Mouse (Mus musculus): ENCODE measurements around the gene Kazald1.
A peak's percentile ranks its signal among the peaks of the same experiment; 100 is the strongest.
"Not testable (repeated sequence)": the region's sequence is repeated elsewhere in the genome, so short reads cannot be mapped to it uniquely, and the experiment has no call there.

The Kazald1 gene

DNA sequence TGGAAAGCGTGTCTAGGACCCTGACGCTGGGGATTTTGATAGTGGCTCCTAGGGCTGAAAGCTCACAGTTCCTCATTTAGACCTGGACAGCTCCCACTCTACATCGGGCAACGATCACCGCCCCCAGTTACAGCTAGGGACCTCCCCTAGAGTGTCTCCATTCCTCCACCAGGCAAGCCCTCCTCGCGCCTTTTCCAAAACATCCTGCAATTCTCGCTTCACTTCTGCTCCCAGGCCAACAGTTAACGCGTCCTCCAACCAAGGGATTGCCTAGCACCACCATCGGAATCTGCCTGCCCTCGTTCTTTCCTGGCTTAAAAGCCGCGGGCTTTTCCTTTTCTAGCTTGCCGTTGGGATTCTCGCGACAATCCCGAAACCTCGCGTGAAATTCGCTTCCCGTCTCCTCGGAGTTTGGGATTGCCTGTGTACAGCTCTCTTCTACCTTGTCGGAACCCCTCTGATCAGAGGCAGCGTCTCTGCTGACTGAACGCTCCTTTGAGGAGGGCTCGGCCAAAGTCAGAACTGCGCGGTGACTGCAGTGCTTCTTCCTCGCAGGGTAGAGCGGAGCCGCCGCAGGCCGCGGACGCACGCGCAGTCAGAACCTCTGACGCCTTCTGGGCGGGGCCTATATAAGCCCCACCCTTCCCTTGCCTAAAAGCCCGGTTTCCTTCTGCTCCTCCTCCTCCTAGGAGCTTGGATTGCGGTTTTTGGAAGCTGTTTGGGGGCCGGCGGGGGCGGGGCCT, at the start of gene Kazald1:
Gene Kazald1, plus strand, starts transcription at position 662 of the 743 bp plus-strand sequence.
- DNase-seq (ENCODE audit: low spot score in 2 of 2) = peak; percentile 93 to 95

DNA sequence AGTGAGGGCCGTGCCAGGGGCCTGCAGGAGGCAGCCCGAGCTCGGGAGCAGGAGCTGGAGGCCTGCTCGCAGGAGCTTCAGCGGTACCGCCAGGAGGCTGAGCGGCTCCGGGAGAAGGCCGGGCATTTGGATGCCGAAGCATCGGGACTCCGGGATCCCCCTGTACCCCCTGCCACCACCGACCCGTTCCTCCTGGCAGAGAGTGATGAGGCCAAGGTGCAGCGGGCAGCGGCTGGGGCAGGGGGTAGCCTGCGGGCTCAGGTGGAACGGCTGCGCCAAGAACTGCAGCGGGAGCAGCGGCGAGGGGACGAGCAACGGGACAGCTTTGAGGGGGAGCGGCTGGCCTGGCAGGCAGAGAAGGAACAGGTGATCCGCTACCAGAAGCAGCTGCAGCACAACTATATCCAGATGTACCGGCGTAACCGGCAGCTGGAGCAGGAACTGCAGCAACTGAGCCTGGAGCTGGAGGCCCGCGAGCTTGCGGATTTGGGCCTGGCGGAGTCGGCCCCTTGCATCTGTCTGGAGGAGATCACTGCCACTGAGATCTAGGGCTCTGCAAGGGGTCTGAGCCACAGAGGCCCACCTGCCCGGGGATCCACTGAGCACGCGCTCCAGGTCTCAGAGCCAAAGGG, 49.0 kb upstream of the Kazald1 start:
- no peak for DNase-seq (ENCODE audit: low spot score in 2 of 2)

DNA sequence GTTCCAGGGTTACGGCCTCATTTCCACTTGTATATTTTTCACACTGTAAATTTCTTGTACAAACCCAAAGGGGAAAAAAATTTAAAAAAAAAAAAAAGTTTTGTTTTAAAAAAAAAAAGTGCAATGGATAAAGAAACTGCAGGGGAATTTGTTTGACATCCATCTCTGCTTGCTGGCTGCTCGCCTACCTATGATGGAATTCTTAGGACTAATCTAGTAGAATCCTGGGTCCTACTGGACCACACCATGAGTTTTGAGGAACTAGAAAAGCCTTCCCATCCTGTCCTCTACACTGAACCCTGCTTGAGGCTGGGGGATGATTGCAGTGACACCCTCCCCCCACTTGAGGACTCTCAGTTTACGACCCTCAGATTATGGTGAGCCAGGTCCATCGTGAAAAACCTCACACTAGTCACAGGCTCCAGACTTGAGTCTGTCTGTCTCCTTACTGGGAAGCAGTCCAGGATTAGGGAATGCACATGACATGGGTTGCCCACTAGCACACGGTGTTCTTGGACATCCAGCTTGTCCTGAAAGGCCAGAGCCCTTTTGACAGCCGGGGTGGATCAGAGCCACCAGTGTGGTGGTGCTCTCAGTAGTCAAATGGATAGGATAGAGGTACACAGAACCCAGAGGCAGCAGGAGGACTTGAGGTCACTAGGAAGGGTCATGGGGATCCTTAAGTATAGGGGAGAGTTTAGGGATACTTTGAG, 47.9 kb upstream of the Kazald1 start:
- DNase-seq (ENCODE audit: low spot score in 2 of 2) = no peak

DNA sequence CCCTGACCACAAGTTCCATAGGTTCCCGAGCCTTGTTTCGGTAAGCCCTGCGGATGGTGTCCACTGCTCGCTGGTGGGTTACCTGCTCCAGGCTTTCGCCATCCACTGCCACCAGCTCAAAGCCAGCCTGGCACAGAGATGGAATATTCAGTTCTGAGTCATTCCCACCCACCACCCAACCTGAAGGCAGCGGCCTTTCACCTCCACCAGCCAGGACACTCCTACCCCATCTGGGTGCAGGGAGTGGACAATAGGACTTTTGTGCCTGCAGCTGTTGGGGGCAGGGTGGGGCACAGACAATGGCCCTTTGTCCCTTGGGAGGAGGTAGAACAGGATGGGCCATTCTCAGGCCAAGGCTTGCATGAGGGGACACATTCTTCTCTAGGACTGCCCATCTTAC, 47.2 kb upstream of the Kazald1 start:
- DNase-seq (ENCODE audit: low spot score in 2 of 2) = no peak

DNA sequence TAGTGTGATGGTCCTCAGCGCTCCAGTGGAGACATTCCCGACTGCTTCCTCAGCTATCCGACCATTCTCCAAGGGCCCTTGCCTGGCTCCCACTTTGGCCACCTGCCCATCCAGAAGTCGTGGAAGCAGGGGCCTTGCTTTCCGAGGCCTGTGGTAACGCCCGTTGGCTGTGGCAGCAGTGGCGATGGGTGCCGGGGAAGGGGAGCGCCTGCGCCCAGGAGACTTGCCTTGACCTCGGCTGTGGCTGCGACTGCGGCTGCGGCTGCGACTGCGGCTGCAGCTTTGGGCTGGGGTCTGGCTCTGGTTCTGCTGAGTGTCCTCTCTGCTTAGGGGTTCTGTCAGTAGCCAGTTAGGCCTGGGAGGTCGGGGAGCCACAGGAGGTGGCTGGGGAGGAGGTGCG, 46.3 kb upstream of the Kazald1 start:
- DNase-seq (ENCODE audit: low spot score in 2 of 2) = no peak

DNA sequence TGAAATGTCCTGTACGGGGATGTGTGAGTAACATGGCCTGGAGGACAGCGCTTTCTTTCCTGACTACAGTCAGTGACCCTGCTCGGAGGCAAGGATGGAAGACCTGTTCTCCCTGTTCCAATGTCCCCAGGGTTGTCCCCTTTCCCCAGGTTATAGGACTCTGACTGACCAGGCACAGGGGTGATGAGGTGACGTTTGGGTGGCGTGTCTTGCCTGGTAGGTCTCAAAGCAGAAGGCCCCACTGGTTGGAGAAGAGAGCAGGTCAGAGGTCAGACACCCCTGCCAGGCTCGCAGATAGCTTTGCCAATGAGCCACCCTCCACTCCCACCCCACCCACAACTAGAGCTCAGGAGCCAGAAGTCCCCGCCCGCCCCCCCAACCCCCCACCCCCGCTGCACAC, 45.5 kb upstream of the Kazald1 start:
- no peak for DNase-seq (ENCODE audit: low spot score in 2 of 2)

DNA sequence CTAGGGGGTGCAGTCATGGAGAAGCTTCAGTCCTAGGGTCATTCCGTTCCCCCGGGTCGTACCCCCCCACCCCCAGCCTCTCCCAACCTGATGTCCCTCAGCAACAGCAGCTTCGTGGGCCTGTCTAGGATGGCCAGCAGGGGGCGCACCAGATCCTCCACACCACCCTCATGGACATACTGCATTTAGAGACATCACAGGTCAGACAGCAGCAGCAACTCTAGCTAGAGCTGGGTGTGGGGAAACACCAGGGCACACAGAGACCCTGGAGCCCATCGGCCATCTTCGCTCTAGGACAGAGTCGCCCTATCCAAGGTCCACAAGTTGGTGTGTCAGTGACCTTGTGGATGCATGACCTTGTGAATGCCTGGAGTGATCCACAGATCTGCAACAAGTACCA, 44.9 kb upstream of the Kazald1 start:
- DNase-seq (ENCODE audit: low spot score in 2 of 2) = peak; percentile 60 to 84

DNA sequence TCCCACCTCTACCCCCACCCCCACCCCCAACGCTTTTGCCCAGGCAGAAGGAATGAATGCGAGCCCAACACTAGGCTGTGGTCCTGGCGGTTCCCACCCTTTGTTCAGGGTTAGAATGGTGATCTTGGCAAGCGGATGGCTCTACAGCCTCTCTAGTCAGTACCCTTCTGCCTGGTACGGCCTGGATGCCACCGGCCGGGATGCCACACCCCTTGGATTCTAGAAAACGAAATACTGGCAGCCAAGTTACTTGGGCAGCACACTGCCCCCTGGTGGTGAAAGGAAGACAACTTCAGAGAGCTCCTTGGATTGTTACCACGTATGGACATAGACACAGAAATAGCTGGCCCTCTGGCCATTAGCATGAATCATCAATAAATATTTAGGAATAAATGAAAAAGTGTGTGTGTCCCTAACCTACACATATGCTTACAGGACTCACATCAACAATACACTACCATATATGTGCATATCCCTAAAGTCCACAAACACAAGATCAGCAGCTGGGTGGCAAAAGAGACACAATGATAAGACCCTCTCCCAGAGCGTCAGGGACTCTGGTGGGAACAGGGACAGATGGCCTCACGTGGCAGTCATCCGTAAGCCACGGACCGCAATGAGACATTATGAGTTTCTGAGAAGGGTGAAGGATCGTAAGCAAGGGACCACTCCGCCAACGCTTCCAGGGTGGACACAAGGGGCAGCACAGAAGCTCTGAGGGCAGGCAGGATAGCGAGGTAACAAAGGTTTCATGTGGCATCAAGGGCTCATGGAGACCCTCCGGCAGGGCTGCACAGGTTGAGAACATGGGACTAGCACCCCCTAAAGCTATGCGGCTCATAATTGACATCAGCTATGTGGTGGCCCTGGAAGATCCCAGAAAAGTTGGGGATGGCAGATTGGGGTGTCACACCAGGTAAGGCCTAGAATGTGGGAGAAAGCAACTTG, 44.0 kb upstream of the Kazald1 start:
- DNase-seq (ENCODE audit: low spot score in 2 of 2) = peak; percentile 63 to 84

DNA sequence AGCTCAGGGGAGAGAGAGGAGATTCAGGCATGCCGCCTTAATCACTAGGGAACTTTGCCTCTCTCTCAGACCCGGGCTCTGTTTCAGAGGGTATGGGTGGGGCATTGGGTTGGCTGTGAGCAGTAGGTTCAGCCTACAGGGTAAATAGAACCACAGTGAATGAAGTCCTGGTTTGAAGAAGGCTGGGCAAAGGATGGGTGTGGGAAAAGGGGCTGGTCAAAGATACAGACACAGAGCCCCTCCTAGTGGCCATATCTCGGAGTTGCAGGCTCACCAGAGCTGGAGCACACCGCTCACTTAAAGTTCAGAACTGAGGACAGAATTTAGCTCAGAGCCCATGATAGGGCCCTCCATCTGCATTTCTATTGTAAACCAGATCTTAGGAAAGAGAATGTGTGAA, 43.3 kb upstream of the Kazald1 start:
- peak; percentile 49 to 75 for DNase-seq (ENCODE audit: low spot score in 2 of 2)

DNA sequence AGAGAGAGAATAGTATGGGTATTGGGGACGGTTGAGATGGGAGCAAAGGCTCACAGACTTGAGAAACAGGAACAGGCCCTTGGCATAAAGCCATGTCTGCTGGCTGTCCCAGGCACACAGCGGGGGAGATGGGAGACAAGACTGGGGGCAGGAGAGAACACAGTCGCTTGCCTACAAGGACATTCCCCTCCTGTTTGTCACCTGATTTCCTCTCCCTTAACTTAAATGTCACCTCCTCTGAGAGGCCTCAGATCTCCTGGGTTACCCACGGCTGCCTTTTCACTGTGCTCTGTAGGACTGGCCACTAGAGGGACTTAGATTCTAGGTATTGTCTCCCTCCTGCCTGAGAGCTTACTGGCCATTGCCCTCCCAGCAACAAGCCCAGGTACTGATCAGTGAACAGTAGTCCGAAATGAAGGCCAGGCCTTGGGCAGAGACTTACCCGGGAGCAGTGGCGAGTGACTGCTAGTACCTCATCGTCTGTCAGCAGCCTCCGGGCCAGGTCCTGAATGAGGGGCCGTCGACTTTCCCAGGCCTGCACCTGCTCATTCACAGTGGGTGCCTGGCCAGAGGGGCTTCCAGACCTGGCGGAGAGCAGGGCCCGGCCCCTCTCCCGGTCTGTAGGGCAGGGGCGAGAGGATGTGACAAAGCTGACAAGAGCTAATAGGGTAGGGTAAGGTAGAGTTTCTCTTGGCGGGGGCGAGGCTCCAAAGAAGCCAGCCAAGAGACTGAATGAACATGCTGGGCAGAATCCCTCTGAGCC, 42.3 kb upstream of the Kazald1 start:
- DNase-seq (ENCODE audit: low spot score in 2 of 2) = no peak

DNA sequence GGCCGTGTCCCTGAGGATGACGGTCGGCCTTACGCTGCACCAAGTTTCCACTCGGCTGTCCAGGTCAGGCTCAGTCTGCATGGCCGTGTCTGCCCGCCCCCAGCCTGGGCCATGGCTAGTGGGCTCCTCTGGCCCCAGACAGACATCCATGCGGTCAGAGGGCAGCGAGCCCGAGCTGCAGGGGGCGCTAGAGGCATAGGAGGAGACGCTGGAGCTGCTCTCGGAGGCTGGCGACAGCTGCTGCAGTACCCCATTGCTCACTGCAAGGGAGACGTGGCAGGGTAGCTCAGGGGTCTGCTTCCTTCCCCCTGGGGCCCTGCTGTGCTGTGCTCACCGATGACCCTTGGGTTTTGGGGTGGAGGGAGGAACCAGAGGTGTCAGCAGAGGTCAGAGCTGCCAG, 38.2 kb upstream of the Kazald1 start:
- DNase-seq (ENCODE audit: low spot score in 2 of 2) = peak in 1 of 2 experiments; percentile 81

DNA sequence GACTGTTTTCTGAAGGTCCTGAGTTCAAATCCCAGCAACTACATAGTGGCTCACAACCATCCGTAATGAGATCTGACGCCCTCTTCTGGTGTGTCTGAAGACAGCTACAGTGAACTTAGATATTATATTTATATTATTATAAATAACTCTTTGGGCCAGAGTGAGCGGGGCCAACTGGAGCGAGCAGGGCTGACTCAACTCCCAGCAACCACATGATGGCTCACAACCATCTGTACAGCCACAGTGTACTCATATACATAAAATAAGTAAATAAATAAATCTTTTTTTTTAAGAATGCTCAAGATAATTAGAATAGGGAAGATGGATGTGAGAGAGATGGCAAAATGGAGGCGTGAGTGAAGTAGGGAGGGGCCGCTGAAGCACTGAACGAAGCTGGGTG, 36.8 kb upstream of the Kazald1 start:
- DNase-seq (ENCODE audit: low spot score in 2 of 2) = not testable (repeated sequence)

DNA sequence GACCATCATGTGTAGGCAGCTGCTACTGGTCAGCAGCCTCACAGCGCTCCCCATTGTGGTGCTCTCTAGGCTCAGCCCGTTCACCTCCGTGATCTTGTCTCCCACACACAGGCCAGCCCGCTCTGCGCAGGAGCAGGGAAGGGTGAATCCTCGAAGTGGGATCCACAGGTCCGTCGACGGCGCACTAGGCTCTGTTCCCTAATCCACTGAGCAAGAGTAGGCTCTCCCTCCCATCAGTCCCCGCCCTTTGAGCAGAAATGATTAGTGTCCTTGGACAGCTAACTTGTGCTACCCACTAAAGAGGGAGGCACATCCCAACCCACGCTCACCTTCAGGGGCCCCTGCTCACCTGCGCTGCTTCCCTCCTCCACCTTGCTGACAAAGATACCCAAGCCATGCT, 34.8 kb upstream of the Kazald1 start:
- no peak for DNase-seq (ENCODE audit: low spot score in 2 of 2)

DNA sequence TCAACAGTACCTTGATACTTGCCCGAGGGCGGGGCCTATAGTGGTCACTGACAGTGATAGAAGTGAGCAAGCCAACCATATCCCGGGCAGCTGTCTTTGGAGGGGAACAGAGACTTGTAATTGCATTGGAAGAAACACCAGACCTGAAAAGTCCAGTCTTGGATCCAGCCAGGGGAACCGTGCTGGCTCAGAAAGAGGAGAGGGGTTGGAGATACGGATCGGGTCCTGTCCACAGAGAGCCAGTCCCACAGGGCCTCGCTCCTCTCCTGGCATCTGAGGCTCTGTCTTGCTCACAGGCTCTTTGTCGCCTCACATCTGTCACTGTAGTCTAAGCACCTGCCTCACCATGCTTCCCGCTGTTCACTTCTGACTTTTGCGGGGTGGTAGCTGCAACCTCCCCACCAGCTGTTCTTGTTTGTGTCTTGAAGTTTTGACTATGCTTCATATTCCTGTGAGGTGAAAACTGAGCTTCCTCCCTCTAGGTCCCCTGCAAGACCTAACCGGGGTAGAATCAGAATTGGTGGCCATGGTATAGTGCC, 30.6 kb upstream of the Kazald1 start:
- DNase-seq (ENCODE audit: low spot score in 2 of 2) = no peak

DNA sequence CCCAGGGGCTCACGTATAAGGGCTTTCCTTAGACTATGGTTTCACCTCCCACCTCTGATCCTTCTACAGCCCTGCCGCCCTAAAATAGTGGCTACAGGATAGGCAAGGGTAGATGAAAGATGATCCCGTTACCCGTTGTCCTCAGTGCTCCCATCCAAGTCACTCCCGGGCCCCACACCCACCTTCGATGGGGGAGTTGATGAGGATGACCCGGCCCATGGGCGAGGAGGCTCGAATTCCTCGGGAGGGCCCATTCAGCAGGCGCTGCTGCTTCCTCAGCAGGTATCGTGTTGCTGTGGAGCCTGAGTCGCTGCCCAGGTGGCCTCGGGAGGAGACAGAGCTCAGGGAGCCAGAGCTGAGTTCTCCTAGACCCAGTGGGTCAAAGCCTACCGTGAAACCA, 29.8 kb upstream of the Kazald1 start:
- no peak for DNase-seq (ENCODE audit: low spot score in 2 of 2)

DNA sequence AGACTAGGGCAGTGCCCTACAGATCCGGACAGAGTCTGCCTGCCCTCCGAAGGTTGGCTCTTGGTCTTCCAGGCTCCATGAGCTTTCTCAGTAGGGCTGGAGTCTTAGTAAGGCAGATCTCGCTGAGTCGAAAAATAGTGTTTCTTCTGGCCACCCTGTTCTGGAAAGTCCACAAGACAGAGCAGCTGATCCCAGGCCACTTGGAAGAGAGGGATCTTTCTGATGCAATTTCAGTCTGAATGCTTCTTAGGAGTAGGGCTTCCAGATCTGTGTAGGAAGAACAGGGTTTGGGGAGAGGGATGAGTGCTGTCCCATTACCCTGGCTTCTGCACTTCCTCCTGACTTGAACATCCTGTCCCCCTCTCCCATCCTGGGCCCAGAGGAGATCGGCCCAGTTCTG, 29.4 kb upstream of the Kazald1 start, which contains the start of gene Pdzd7:
Gene Pdzd7, minus strand, starts transcription at position 67 of the 400 bp plus-strand sequence.
- DNase-seq (ENCODE audit: low spot score in 2 of 2) = no peak

DNA sequence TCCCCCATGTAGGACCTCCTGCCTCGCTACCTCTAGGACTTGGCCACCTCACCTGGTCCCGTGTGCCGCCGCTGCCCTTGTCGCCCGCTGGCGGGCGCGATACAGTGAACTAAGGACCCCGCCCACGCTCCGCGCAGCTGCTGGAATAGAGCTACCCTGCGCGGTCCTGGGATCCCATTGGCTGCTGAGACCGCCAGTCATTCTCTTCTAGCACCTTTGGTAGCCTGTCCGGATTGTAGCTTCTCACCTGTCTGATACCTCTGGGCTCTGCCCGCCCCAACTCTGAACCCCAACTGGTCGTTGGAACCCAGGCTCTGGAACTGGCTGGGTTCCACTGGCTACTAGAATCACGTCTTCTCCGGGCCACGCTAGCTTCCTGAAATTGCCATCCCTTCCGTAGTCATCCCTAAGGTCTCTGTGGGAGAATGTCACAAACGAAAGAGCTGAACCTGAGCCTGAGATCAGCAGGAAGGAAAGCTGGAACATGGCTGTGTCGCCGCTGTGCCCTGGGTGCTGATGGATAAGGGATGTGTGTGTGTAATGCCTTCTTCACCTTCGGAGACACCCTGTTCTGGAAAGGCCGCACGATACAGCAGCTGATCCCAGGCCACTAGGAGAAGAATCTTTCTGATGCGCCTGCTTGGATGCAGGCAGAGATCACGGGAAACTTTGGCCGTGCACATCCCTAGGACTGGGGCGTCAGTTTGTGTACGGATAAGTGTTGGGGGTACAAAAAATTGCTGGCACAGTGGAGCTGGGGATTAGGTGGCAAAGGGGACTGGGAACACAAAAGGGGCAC, 28.3 kb upstream of the Kazald1 start:
- DNase-seq (ENCODE audit: low spot score in 2 of 2) = peak; percentile 46 to 82

DNA sequence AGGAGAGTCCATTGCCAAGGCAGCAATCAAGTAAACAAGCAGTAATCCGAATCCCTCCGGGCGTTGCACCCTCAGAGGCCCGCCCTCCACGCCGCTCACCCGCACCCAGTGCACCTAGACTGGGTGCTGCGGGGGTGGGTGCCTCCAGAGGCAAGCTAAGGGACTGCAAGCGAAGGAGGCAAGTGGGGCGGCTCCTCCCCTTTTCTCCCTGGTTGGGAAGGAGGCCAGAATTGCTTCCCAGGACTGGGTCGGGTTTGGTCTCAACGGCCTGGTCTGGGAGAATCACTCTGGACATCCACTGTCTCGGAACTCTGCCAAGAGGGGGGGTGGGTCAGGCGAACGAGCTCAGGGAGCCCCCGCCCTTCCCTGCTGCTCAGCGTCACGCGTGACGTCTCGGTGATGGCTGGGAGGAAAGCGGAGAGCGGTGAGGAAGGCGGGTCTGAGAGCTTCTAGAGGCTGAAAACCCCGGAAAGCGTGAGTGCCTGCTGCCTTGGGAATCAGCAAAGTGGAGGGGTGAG, 27.6 kb upstream of the Kazald1 start, which contains the start of gene Sfxn3:
Gene Sfxn3, plus strand, starts transcription at position 87 of the 518 bp plus-strand sequence.
- peak; percentile 83 to 89 for DNase-seq (ENCODE audit: low spot score in 2 of 2)

DNA sequence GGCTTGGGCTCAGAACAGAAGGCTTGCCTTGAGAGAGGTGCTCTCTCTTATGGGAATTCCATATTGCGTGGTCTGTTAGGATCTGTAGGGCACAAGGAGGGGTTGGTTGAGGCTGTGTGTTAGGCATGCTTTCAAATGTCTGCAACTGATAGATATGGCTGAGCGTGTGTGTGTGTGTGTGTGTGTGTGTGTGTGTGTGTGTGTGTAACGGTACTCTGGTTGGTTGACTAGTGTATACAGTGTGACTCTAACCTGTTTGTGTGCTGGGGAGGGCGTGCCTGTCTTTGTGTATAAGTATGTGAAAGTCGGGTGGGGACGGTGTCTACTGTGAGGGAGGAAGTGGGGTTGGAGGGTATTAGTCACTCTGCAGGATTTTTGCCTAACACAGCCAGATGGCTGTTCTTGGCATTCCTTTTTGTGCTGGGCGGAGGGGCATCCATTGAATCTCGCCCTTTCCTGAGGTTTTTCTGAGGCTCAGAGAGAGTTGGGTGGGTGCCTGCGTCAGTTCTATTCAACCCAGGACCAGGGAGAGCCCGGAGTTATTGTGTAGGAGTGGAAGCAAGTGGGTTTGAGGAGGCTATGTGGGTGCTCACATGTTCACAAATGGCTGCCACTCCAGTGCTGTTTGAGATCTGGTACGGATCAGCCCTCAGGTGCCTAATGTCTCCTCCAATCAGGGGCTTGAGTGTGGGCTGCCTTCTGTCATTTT, 27.0 kb upstream of the Kazald1 start:
- DNase-seq (ENCODE audit: low spot score in 2 of 2) = peak in 1 of 2 experiments; percentile 68

Data from spleen, postnatal 10 days (tissue).